Mouse (Mus musculus) thymus, adult 2 months (tissue): ENCODE data around the gene Col6a4.

ENCODE experiments used
- CTCF ChIP-seq: fragments of 200-500 bp; IDR thresholded peaks from 2 replicates; pipeline ENCODE4 v1.5.1; 2012; ENCODE audit warnings: mild to moderate bottlenecking, control low read depth, low read length, moderate library complexity, borderline replicate concordance; ENCODE audit not compliant: control insufficient read depth, poor library complexity, insufficient read depth; ENCODE audit errors: extremely low read depth
- POLR2A ChIP-seq: fragments of 200-500 bp; IDR thresholded peaks from 2 replicates; pipeline ENCODE4 v1.6.1; 2012; ENCODE audit warnings: mild to moderate bottlenecking, low read length, control low read depth, moderate library complexity; ENCODE audit not compliant: control insufficient read depth, poor library complexity, insufficient read depth; ENCODE audit errors: extremely low read depth

DNA sequence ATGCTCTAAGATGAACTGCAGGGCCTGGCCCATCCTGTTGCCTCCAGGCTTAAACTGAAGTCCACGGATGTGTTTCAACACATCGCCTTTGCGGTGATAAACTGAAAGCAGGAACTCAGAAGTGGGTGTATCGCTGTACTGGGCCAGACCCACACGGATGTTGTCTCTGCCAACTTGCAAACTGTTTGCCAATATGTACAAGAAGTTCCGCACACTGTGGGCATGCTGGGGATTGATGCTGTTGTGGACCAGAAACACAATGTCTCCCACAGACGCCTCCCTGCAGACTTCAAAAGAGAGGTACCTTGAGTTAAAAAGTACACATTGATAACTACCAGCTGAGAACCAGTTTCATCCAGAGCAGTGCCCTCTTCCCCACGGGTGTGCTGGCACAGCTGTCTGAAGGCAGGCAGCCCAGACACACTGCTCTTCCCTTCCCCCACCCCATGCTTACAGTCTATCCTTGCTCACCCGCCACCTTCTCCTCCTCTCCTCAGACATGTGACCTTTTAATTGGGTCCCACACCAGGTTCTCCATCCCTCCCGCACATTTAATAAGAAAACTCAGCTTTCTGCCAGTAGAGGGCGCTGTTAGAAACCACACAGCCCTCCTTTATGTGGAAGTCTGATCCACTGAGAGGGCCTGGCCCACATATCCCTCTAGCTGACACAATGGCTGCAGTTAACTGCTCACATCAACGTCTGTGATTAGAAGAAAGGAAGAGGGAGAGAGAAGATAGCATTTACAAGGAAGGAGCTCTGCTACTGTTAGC, 16.1 kb downstream of the Col6a4 start:
- TF ChIP-seq POLR2A (no peak), CTCF (no peak)
